Mouse (Mus musculus): ENCODE measurements around the gene Pik3ip1.
A peak's percentile ranks its signal among the peaks of the same experiment; 100 is the strongest.

Pik3ip1 gene

DNA sequence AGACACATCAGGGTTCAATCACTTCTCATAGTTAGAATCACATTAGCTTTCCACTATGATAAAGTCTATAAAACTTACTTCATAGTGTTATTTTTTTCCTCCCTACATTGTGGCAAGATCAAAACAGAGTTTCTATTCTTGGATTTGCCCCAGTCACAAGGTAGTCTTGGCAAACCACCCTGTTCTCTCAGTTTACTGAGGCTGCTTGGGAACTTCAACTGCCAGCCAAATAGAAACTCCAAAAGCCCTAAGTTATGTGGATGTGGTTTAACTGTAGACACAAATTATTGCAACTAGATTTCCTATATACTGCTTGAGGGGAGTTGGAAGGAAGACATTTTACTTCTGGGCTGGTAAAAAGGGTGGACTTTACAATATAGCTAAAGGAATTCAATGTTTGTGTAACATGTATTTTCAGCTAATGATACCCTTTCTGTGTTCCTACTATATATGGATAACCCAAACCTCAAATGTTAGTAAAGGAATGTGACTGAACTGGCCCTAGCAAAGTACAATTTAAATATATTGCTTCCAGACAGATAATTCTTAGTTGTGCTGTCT is at the start of gene Pik3ip1:
Gene Pik3ip1 (plus strand): TSS at position 511 of the 561 bp plus-strand sequence.
- no peak for DNase-seq (ENCODE audit: low spot score in 2 of 2)

DNA sequence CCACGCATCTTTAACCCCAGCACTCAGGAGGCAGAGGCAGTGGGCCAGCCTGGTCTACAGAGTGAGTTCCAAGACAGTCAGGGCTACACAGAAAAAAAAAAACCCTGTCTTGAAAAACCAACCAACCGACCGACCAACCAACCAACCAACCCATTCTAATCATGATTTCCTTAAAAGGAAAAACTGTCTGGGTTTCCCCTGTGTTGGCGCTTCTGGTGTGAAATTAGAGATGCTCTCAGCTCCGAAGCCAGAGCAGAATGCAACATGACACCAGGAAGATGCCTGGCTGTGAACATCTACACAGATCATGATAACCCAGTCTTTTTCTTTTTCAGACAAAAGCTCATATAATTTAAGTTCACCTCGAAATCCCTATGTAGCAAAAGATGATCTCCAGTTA is 47.3 kb upstream of the Pik3ip1 start:
- DNase-seq (ENCODE audit: low spot score in 2 of 2): no peak

- no peak for DNase-seq (ENCODE audit: low spot score in 2 of 2)
These were observed 46.6 kb upstream of the Pik3ip1 start for GRCm38 (mm10) chr11:3283645-3284044.

GRCm38 (mm10) chr11:3285940-3286339 is 44.3 kb upstream of the Pik3ip1 start:
- no peak for DNase-seq (ENCODE audit: low spot score in 2 of 2)

GRCm38 (mm10) chr11:3287131-3287530 is 43.1 kb upstream of the Pik3ip1 start:
- no peak for DNase-seq (ENCODE audit: low spot score in 2 of 2)

- no peak for DNase-seq (ENCODE audit: low spot score in 2 of 2)
These were observed 42.3 kb upstream of the Pik3ip1 start for GRCm38 (mm10) chr11:3287921-3288320.

DNA sequence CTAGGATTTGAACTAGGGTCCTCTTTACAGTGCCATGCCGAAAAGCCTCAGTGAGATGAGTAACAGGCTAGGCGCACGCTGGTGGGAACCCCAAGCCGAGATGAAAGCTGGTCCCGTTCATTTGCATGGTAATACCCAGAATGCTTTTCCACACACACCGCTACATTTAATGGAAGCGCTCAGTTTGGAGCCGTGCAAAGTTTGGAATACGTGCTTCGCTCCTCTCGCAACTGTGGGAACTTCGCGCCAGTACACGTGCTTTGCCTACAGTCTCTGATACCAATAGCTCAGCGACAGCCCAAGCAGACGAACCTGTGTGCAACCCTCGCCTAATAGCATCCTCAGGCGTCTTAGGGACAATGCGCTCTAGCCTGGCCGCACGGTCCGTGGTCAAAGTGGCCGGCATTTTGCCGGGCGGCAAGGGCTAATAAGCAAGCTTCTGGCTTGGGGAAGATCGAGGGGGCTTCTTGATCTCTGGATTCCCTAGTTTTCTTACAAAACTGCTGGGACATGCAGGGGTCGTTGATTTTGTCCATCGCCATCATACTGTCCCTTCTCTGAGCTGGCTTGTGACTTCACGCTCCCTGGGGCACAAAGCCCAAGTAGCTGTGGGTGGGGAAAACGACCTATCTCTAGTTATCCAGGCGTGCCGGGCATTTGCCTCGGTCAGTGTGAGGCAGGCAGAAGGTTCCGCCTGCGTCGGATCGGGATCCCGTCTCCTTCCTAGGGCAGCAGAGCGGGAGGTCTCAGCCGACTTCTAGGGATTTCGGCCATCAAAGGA is 41.5 kb upstream of the Pik3ip1 start, which contains the start of gene Patz1:
Gene Patz1 (plus strand): TSS at position 354 of the 781 bp plus-strand sequence.
- peak in 1 of 2 experiments; percentile 68 for DNase-seq (ENCODE audit: low spot score in 2 of 2)

DNA sequence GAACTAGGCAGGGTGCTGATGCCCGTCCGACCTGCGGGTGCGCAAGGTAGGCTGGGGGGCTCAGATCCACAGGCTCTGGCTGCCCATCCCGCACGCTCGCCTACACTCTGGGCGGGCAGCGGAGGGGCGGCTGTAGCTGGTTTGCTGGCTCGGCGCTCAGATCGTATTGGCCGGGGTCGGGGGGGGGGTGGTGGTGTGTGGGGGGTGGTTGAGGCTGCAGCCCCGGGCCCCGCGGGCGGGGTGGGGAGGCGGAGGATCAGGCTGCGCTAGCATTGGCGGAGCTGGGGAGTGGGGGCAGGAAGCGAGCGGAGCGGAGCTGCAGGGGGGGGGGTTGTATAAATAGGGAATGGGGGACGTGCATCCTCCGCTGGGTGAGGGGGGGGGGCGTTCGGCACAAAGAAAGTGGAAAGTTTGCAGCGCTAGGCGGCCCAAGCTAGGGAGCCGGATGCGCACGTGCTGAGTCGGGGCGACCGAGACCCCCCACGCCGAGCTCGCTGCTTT is 40.8 kb upstream of the Pik3ip1 start:
- DNase-seq (ENCODE audit: low spot score in 2 of 2): peak; percentile 80 to 85

- peak; percentile 67 to 86 for DNase-seq (ENCODE audit: low spot score in 2 of 2)
These were observed 40.2 kb upstream of the Pik3ip1 start for GRCm38 (mm10) chr11:3289803-3290639.

DNA sequence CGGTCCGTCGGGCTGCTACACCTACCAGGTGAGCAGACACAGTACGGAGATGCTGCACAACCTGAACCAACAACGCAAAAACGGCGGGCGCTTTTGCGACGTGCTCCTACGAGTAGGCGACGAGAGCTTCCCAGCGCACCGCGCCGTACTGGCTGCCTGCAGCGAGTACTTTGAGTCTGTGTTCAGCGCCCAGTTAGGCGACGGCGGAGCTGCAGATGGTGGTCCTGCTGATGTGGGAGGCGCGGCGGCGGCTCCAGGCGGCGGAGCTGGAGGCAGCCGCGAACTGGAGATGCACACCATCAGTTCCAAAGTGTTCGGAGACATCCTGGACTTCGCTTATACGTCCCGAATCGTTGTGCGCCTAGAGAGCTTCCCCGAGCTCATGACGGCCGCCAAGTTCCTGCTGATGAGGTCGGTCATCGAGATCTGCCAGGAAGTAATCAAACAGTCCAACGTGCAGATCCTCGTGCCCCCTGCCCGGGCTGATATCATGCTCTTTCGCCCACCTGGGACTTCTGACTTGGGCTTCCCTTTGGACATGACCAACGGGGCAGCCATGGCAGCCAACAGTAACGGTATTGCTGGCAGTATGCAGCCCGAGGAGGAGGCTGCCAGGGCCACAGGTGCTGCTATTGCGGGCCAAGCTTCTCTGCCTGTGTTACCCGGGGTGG is 39.4 kb upstream of the Pik3ip1 start:
- peak in 1 of 2 experiments; percentile 49 for DNase-seq (ENCODE audit: low spot score in 2 of 2)

GRCm38 (mm10) chr11:3291311-3292061 is 38.7 kb upstream of the Pik3ip1 start:
- DNase-seq (ENCODE audit: low spot score in 2 of 2): no peak

- peak in 1 of 2 experiments; percentile 33 for DNase-seq (ENCODE audit: low spot score in 2 of 2)
These were observed 38.2 kb upstream of the Pik3ip1 start for GRCm38 (mm10) chr11:3292062-3292421.

DNA sequence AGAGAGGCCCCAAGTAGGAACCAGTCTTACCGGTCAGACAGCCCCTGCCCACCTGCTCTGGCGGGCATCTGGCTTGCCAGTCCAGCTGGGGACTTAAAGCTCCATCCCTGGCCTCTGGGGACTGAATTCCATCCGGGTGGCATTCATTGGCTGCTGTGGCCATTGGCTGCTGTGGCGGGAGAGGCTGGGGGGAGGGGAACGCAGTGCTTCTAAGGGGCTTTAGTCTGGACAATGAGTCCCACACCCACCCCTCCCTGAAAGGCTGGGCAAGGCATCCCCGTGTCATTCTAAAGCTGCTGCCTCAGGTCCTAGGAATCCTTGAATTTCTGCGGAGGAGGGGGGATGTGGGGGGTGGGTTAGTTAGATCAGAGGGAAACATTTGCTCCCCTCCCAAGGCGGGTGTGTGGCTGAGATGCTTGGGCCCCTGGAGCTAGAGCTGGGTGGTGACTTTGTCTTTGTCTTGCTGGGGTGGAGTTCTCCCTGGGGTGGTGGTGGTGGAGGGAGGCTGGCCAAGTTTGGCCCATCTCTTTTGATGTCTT is 37.4 kb upstream of the Pik3ip1 start:
- peak in 1 of 2 experiments; percentile 36 for DNase-seq (ENCODE audit: low spot score in 2 of 2)

DNA sequence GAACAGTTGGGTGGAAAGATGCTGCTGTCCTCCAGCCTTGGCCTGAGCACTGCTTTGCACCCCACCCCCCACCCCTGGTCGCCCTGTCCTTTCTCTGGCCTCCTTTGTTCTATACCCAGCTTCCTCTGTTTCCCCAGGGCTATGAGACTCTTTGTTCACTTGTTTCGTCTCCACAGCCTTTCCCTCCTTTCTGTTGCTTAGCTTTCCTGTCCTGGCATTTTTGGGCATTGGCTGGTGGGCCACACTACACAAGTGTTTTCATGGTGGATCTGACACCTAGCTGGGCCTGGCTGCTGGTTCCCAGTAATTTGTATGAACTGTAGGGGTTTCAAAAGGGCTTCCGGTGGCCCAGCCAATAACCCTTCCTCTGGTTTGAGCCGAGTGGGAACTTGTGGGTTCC is 36.8 kb upstream of the Pik3ip1 start:
- no peak for DNase-seq (ENCODE audit: low spot score in 2 of 2)

GRCm38 (mm10) chr11:3294641-3295040 is 35.6 kb upstream of the Pik3ip1 start:
- DNase-seq (ENCODE audit: low spot score in 2 of 2): no peak

- no peak for DNase-seq (ENCODE audit: low spot score in 2 of 2)
These were observed 34.1 kb upstream of the Pik3ip1 start for GRCm38 (mm10) chr11:3296056-3296455.

- DNase-seq (ENCODE audit: low spot score in 2 of 2): no peak
These were observed 32.1 kb upstream of the Pik3ip1 start for GRCm38 (mm10) chr11:3297871-3298812.

DNA sequence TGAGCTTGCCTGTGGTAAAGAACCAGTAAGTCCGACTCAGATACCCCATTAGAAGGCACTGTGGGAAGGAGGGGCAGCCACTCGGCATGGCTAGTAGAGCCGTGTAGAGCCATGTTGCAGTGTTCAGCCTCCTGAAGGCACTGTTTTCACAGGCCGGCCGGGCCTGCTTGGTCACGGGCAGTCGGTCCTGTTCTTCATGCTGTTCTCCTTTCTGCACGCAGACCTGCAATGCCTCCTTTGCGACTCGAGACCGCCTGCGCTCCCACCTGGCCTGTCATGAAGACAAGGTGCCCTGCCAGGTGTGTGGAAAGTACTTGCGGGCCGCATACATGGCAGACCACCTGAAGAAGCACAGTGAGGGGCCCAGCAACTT is 31.4 kb upstream of the Pik3ip1 start:
- no peak for DNase-seq (ENCODE audit: low spot score in 2 of 2)

- DNase-seq (ENCODE audit: low spot score in 2 of 2): no peak
These were observed 29.1 kb upstream of the Pik3ip1 start for GRCm38 (mm10) chr11:3301075-3301474.

GRCm38 (mm10) chr11:3302385-3302784 is 27.8 kb upstream of the Pik3ip1 start:
- no peak for DNase-seq (ENCODE audit: low spot score in 2 of 2)
